In genomic region chr7:27541431-27541830, GRCm38 (mm10) we compare ENCODE assay signal across 8 mouse cellular contexts. TPM values are rescaled to one million over a fixed set of nuclear protein-coding genes. Genes with fewer than 3 reads are reported as not detected.
DNase-seq lines count a peak whose midpoint lies in the region; ATAC-seq lines count a peak whose summit lies in the region.

No protein-coding gene starts in this region.

- peaks cover 10% of the 10 kb centered on the region; the same call in 1 of the 2 replicates for H3K36me3 ChIP-seq in kidney, embryonic 14.5 days (ENCODE audit: control insufficient read depth, insufficient read depth, low read length)
- peaks cover 39% of the 10 kb centered on the region for H3K36me3 ChIP-seq in limb, embryonic 15.5 days

- no peak overlapping the region for H3K4me3 ChIP-seq in kidney, embryonic 14.5 days (ENCODE audit: low read length)
- H3K4me3 ChIP-seq in limb, embryonic 15.5 days, result no peak overlapping the region

- no peak overlapping the region; the same call in 1 of the 2 replicates for H3K4me2 ChIP-seq in kidney, embryonic 14.5 days (replicated peaks; ENCODE audit: low read depth, low read length)
- 0 out of 2 replicates have a peak overlapping the region, but pooled peaks have one; percentile 0 for H3K4me2 ChIP-seq in limb, embryonic 15.5 days

- H3K27ac ChIP-seq in kidney, embryonic 14.5 days (ENCODE audit: low read depth, low read length), result no peak overlapping the region
- H3K27ac ChIP-seq in limb, embryonic 15.5 days, result no peak overlapping the region

- whole genome bisulfite sequencing in kidney, embryonic 14.5 days, result 67% methylated on average over 16 of the region's 16 CpGs
- 77% methylated on average over 16 of the region's 16 CpGs for WGBS in limb, embryonic 15.5 days

- no peaks in the 10 kb centered on the region for H3K9me3 ChIP-seq in kidney, embryonic 14.5 days (ENCODE audit: control insufficient read depth, low read length)
- no peaks in the 10 kb centered on the region for H3K9me3 ChIP-seq in limb, embryonic 15.5 days

- ATAC-seq in kidney, embryonic 14.5 days (ENCODE audit: low FRiP score, low TSS enrichment), result 0 out of 2 replicates have a peak, but pooled peaks have one; percentile 21
- peak; percentile 55 for ATAC-seq in granulocyte monocyte progenitor cell, adult 5-6 weeks (replicated peaks; ENCODE audit: poor library complexity, severe bottlenecking)
- no peak for ATAC-seq in limb, embryonic 15.5 days (ENCODE audit: insufficient number of reproducible peaks, low FRiP score, low TSS enrichment, low read depth)
- peak; percentile 75 for ATAC-seq in neutrophil, adult 5-6 weeks (ENCODE audit: extremely low read depth, insufficient number of reproducible peaks, low FRiP score, poor library complexity, severe bottlenecking)

- H3K9ac ChIP-seq in kidney, embryonic 14.5 days (ENCODE audit: low read depth, low read length), result no peak overlapping the region
- H3K9ac ChIP-seq in limb, embryonic 15.5 days, result no peak overlapping the region

- no peaks in the 10 kb centered on the region for H3K27me3 ChIP-seq in kidney, embryonic 14.5 days (ENCODE audit: control insufficient read depth, insufficient read depth, low read length)
- H3K27me3 ChIP-seq in limb, embryonic 15.5 days, result no peaks in the 10 kb centered on the region

- no peak for DNase-seq in kidney, adult 11 months
- peak; percentile 94 for DNase-seq in brain, adult 2 months (ENCODE audit: low read depth, low spot score)
- DNase-seq in adipocyte (ENCODE audit: low spot score), result no peak
- DNase-seq in ovary, postnatal 14 days (ENCODE audit: low spot score), result no peak

- H3K4me1 ChIP-seq in kidney, embryonic 14.5 days (ENCODE audit: control insufficient read depth, insufficient read depth, low read length), result no peaks in the 10 kb centered on the region
- H3K4me1 ChIP-seq in limb, embryonic 15.5 days, result peaks cover 19% of the 10 kb centered on the region

RNA-seq across cellular contexts. Expression of gene Pld3, which starts 11.6 kb away (rescaled TPM):
- polyA plus RNA-seq in kidney, embryonic 14.5 days (2014; fragmentation: Nextera tagmentation; extraction: Ambion mirVana), result 63.9 and 78.8 TPM in 2 replicates
- total RNA-seq in granulocyte monocyte progenitor cell, adult 5-6 weeks (2014; fragmentation: Nextera tagmentation), result 3.8 and 10.6 TPM in 2 replicates
- 3.8 and 6.3 TPM in 2 replicates for total RNA-seq in granulocyte monocyte progenitor cell, adult 5-6 weeks (2017)
- 134 and 140 TPM in 2 replicates for polyA plus RNA-seq in limb, embryonic 15.5 days (2015; fragmentation: Nextera tagmentation; extraction: Ambion mirVana)
- 20.7 and 24.3 TPM in 2 replicates for total RNA-seq in neutrophil, adult 5-6 weeks (2017)

RNA-seq across cellular contexts. Expression of gene 2310022A10Rik, which starts 11.6 kb away (rescaled TPM):
- polyA plus RNA-seq in kidney, embryonic 14.5 days (2014; fragmentation: Nextera tagmentation; extraction: Ambion mirVana), result 19.7 and 21.4 TPM in 2 replicates
- 16.9 and 18.4 TPM in 2 replicates for total RNA-seq in granulocyte monocyte progenitor cell, adult 5-6 weeks (2014; fragmentation: Nextera tagmentation)
- 4.7 and 6.6 TPM in 2 replicates for total RNA-seq in granulocyte monocyte progenitor cell, adult 5-6 weeks (2017)
- polyA plus RNA-seq in limb, embryonic 15.5 days (2015; fragmentation: Nextera tagmentation; extraction: Ambion mirVana), result 32.9 and 39.3 TPM in 2 replicates
- 7.0 and 8.7 TPM in 2 replicates for total RNA-seq in neutrophil, adult 5-6 weeks (2017)

RNA-seq across cellular contexts. Expression of gene Hipk4, which starts 18.4 kb away (rescaled TPM):
- polyA plus RNA-seq in kidney, embryonic 14.5 days (2014; fragmentation: Nextera tagmentation; extraction: Ambion mirVana), result 0.80 and 1.1 TPM in 2 replicates
- 1.4 TPM in 1 of 2 replicates, not detected in the other for total RNA-seq in granulocyte monocyte progenitor cell, adult 5-6 weeks (2014; fragmentation: Nextera tagmentation)
- 0.05 and 0.09 TPM in 2 replicates for total RNA-seq in granulocyte monocyte progenitor cell, adult 5-6 weeks (2017)
- polyA plus RNA-seq in limb, embryonic 15.5 days (2015; fragmentation: Nextera tagmentation; extraction: Ambion mirVana), result 0.65 and 0.68 TPM in 2 replicates
- not detected in 2 replicates for total RNA-seq in neutrophil, adult 5-6 weeks (2017)

RNA-seq across cellular contexts. Expression of gene Prx, which starts 42.3 kb away (rescaled TPM):
- polyA plus RNA-seq in kidney, embryonic 14.5 days (2014; fragmentation: Nextera tagmentation; extraction: Ambion mirVana), result 1.2 and 1.6 TPM in 2 replicates
- total RNA-seq in granulocyte monocyte progenitor cell, adult 5-6 weeks (2014; fragmentation: Nextera tagmentation), result 0.13 and 1.4 TPM in 2 replicates
- 0.52 and 0.62 TPM in 2 replicates for total RNA-seq in granulocyte monocyte progenitor cell, adult 5-6 weeks (2017)
- polyA plus RNA-seq in limb, embryonic 15.5 days (2015; fragmentation: Nextera tagmentation; extraction: Ambion mirVana), result 5.2 and 6.5 TPM in 2 replicates
- total RNA-seq in neutrophil, adult 5-6 weeks (2017), result 0.35 and 0.61 TPM in 2 replicates

RNA-seq across cellular contexts. Expression of gene Akt2, which starts 49.9 kb away (rescaled TPM):
- polyA plus RNA-seq in kidney, embryonic 14.5 days (2014; fragmentation: Nextera tagmentation; extraction: Ambion mirVana), result 63.4 and 96.7 TPM in 2 replicates
- 36.1 and 48.5 TPM in 2 replicates for total RNA-seq in granulocyte monocyte progenitor cell, adult 5-6 weeks (2014; fragmentation: Nextera tagmentation)
- 43.7 and 45.4 TPM in 2 replicates for total RNA-seq in granulocyte monocyte progenitor cell, adult 5-6 weeks (2017)
- 108 and 127 TPM in 2 replicates for polyA plus RNA-seq in limb, embryonic 15.5 days (2015; fragmentation: Nextera tagmentation; extraction: Ambion mirVana)
- 175 and 194 TPM in 2 replicates for total RNA-seq in neutrophil, adult 5-6 weeks (2017)
